ENCODE assay signal across 8 mouse cellular contexts in genomic region chr7:127966371-127966918, GRCm38 (mm10). TPM values are rescaled to one million over a fixed set of nuclear protein-coding genes. Genes with fewer than 3 reads are reported as not detected.
DNase-seq lines count a peak whose midpoint lies in the region; ATAC-seq lines count a peak whose summit lies in the region.

No protein-coding gene starts in this region.

- ATAC-seq in neural tube, embryonic 11.5 days (ENCODE audit: insufficient read depth, low FRiP score, low TSS enrichment), result no peak; the same call in none of the 2 replicates
- peak; percentile 3; the same call in 1 of the 2 replicates for ATAC-seq in heart, embryonic 11.5 days (replicated peaks; ENCODE audit: insufficient number of reproducible peaks, low FRiP score, low TSS enrichment)
- no peak for ATAC-seq in limb, embryonic 15.5 days (ENCODE audit: insufficient number of reproducible peaks, low FRiP score, low TSS enrichment, low read depth)
- no peak for ATAC-seq in stomach, embryonic 15.5 days (ENCODE audit: insufficient read depth, low FRiP score, low read depth)

- H3K4me1 ChIP-seq in neural tube, embryonic 11.5 days (ENCODE audit: control insufficient read depth, insufficient read depth, low read length), result peaks cover 9% of the 10 kb centered on the region; the same call in 1 of the 2 replicates
- no peaks in the 10 kb centered on the region for H3K4me1 ChIP-seq in heart, embryonic 11.5 days (ENCODE audit: control insufficient read depth, insufficient read depth, low read length)
- H3K4me1 ChIP-seq in limb, embryonic 15.5 days, result peaks cover 7% of the 10 kb centered on the region; the same call in 1 of the 2 replicates
- peaks cover 6% of the 10 kb centered on the region for H3K4me1 ChIP-seq in stomach, embryonic 15.5 days

- WGBS in neural tube, embryonic 11.5 days, result 13% methylated on average over 10 of the region's 10 CpGs
- 13% methylated on average over 10 of the region's 10 CpGs for WGBS in heart, embryonic 11.5 days (ENCODE audit: insufficient replicate concordance)
- WGBS in limb, embryonic 15.5 days, result 8% methylated on average over 10 of the region's 10 CpGs
- WGBS in stomach, embryonic 15.5 days, result 10% methylated on average over 10 of the region's 10 CpGs

- H3K27ac ChIP-seq in neural tube, embryonic 11.5 days (ENCODE audit: low read depth, low read length), result peak overlapping the region; percentile 89
- peak overlapping the region; percentile 97 for H3K27ac ChIP-seq in heart, embryonic 11.5 days (ENCODE audit: low read depth, low read length)
- peak overlapping the region; percentile 97 for H3K27ac ChIP-seq in limb, embryonic 15.5 days
- peak overlapping the region; percentile 90 for H3K27ac ChIP-seq in stomach, embryonic 15.5 days

- H3K9ac ChIP-seq in neural tube, embryonic 11.5 days (ENCODE audit: low read length), result peak overlapping the region; percentile 100
- peak overlapping the region; percentile 100 for H3K9ac ChIP-seq in heart, embryonic 11.5 days (ENCODE audit: low read depth, low read length)
- peak overlapping the region; percentile 86 for H3K9ac ChIP-seq in limb, embryonic 15.5 days
- H3K9ac ChIP-seq in stomach, embryonic 15.5 days, result peak overlapping the region; percentile 91; the same call in 1 of the 2 replicates

- no peaks in the 10 kb centered on the region for H3K27me3 ChIP-seq in neural tube, embryonic 11.5 days (ENCODE audit: control insufficient read depth, insufficient read depth, low read length)
- no peaks in the 10 kb centered on the region for H3K27me3 ChIP-seq in heart, embryonic 11.5 days (ENCODE audit: control insufficient read depth, insufficient read depth, low read length)
- no peaks in the 10 kb centered on the region for H3K27me3 ChIP-seq in limb, embryonic 15.5 days
- no peaks in the 10 kb centered on the region for H3K27me3 ChIP-seq in stomach, embryonic 15.5 days (replicated peaks)

- no peaks in the 10 kb centered on the region for H3K9me3 ChIP-seq in neural tube, embryonic 11.5 days (ENCODE audit: control insufficient read depth, low read length)
- H3K9me3 ChIP-seq in heart, embryonic 11.5 days (replicated peaks; ENCODE audit: control insufficient read depth, low read length), result no peaks in the 10 kb centered on the region
- H3K9me3 ChIP-seq in limb, embryonic 15.5 days, result no peaks in the 10 kb centered on the region
- no peaks in the 10 kb centered on the region for H3K9me3 ChIP-seq in stomach, embryonic 15.5 days

- H3K4me2 ChIP-seq in neural tube, embryonic 11.5 days (ENCODE audit: low read depth), result peak overlapping the region; percentile 74
- peak overlapping the region; percentile 84 for H3K4me2 ChIP-seq in heart, embryonic 11.5 days
- H3K4me2 ChIP-seq in limb, embryonic 15.5 days, result peak overlapping the region; percentile 60
- peak overlapping the region; percentile 64 for H3K4me2 ChIP-seq in stomach, embryonic 15.5 days

- peaks cover 4% of the 10 kb centered on the region for H3K36me3 ChIP-seq in neural tube, embryonic 11.5 days (ENCODE audit: control insufficient read depth, insufficient read depth, low read length)
- peaks cover 9% of the 10 kb centered on the region for H3K36me3 ChIP-seq in heart, embryonic 11.5 days (ENCODE audit: control insufficient read depth, insufficient read depth, low read length)
- H3K36me3 ChIP-seq in limb, embryonic 15.5 days, result peaks cover 14% of the 10 kb centered on the region
- peaks cover 11% of the 10 kb centered on the region for H3K36me3 ChIP-seq in stomach, embryonic 15.5 days

- peak; percentile 13 for DNase-seq in neural tube, embryonic 11.5 days (ENCODE audit: low spot score)
- no peak for DNase-seq in neural tube, embryonic 10.5 days (ENCODE audit: extremely low spot score, low spot score)
- peak; percentile 44 for DNase-seq in cerebellum, adult 9-10 months
- no peak for DNase-seq in ovary, postnatal 14 days (ENCODE audit: low spot score)
- DNase-seq in right cerebral cortex, postnatal 10 days (ENCODE audit: low spot score in 2 of 2), result no peak

- H3K4me3 ChIP-seq in neural tube, embryonic 11.5 days (ENCODE audit: low read depth, low read length), result peak overlapping the region; percentile 88
- peak overlapping the region; percentile 98 for H3K4me3 ChIP-seq in heart, embryonic 11.5 days (ENCODE audit: low read depth, low read length)
- peak overlapping the region; percentile 72 for H3K4me3 ChIP-seq in limb, embryonic 15.5 days
- peak overlapping the region; percentile 67 for H3K4me3 ChIP-seq in stomach, embryonic 15.5 days (replicated peaks)

RNA-seq across cellular contexts. Expression of gene Fus, which starts 0.8 kb away (rescaled TPM):
- polyA plus RNA-seq in neural tube, embryonic 11.5 days (2014; fragmentation: Nextera tagmentation; extraction: Ambion mirVana), result 48.1 and 51.6 TPM in 2 replicates
- 33.2 and 40.3 TPM in 2 replicates for polyA plus RNA-seq in heart, embryonic 11.5 days (2014; fragmentation: Nextera tagmentation; extraction: Ambion mirVana)
- 339 and 390 TPM in 2 replicates for polyA plus RNA-seq in limb, embryonic 15.5 days (2015; fragmentation: Nextera tagmentation; extraction: Ambion mirVana)
- 367 and 393 TPM in 2 replicates for polyA plus RNA-seq in stomach, embryonic 15.5 days (2015; fragmentation: Nextera tagmentation; extraction: Ambion mirVana)

RNA-seq across cellular contexts. Expression of gene Prss36, which starts 19.9 kb away (rescaled TPM):
- 11.6 and 11.7 TPM in 2 replicates for polyA plus RNA-seq in neural tube, embryonic 11.5 days (2014; fragmentation: Nextera tagmentation; extraction: Ambion mirVana)
- polyA plus RNA-seq in heart, embryonic 11.5 days (2014; fragmentation: Nextera tagmentation; extraction: Ambion mirVana), result 10.3 and 10.6 TPM in 2 replicates
- 11.6 and 12.9 TPM in 2 replicates for polyA plus RNA-seq in limb, embryonic 15.5 days (2015; fragmentation: Nextera tagmentation; extraction: Ambion mirVana)
- 10.8 and 10.9 TPM in 2 replicates for polyA plus RNA-seq in stomach, embryonic 15.5 days (2015; fragmentation: Nextera tagmentation; extraction: Ambion mirVana)

RNA-seq across cellular contexts. Expression of gene Pycard, which starts 27.2 kb away (rescaled TPM):
- 6.3 and 8.6 TPM in 2 replicates for polyA plus RNA-seq in neural tube, embryonic 11.5 days (2014; fragmentation: Nextera tagmentation; extraction: Ambion mirVana)
- polyA plus RNA-seq in heart, embryonic 11.5 days (2014; fragmentation: Nextera tagmentation; extraction: Ambion mirVana), result 35.6 and 37.8 TPM in 2 replicates
- polyA plus RNA-seq in limb, embryonic 15.5 days (2015; fragmentation: Nextera tagmentation; extraction: Ambion mirVana), result 150 and 154 TPM in 2 replicates
- 177 and 185 TPM in 2 replicates for polyA plus RNA-seq in stomach, embryonic 15.5 days (2015; fragmentation: Nextera tagmentation; extraction: Ambion mirVana)

RNA-seq across cellular contexts. Expression of gene Prss8, which starts 36.5 kb away (rescaled TPM):
- polyA plus RNA-seq in neural tube, embryonic 11.5 days (2014; fragmentation: Nextera tagmentation; extraction: Ambion mirVana), result 1.6 and 2.0 TPM in 2 replicates
- polyA plus RNA-seq in heart, embryonic 11.5 days (2014; fragmentation: Nextera tagmentation; extraction: Ambion mirVana), result 0.94 and 0.96 TPM in 2 replicates
- 11.5 and 14.2 TPM in 2 replicates for polyA plus RNA-seq in limb, embryonic 15.5 days (2015; fragmentation: Nextera tagmentation; extraction: Ambion mirVana)
- polyA plus RNA-seq in stomach, embryonic 15.5 days (2015; fragmentation: Nextera tagmentation; extraction: Ambion mirVana), result 61.2 and 70.2 TPM in 2 replicates

RNA-seq across cellular contexts. Expression of gene Trim72, which starts 37.3 kb away (rescaled TPM):
- not detected in 2 replicates for polyA plus RNA-seq in neural tube, embryonic 11.5 days (2014; fragmentation: Nextera tagmentation; extraction: Ambion mirVana)
- 0.30 and 0.69 TPM in 2 replicates for polyA plus RNA-seq in heart, embryonic 11.5 days (2014; fragmentation: Nextera tagmentation; extraction: Ambion mirVana)
- polyA plus RNA-seq in limb, embryonic 15.5 days (2015; fragmentation: Nextera tagmentation; extraction: Ambion mirVana), result 3.1 and 8.4 TPM in 2 replicates
- polyA plus RNA-seq in stomach, embryonic 15.5 days (2015; fragmentation: Nextera tagmentation; extraction: Ambion mirVana), result 0.09 and 0.41 TPM in 2 replicates

Comparison
In these comparisons a context has a peak if more than half of its experiments do, and no peak if none do; other contexts are left out.
1. DNase-seq: peak in neural tube, embryonic 11.5 days (single experiment) and cerebellum, adult 9-10 months (single experiment); none in neural tube, embryonic 10.5 days (single experiment), ovary, postnatal 14 days (single experiment) and right cerebral cortex, postnatal 10 days (0 of 2).
2. Peak in every context shown above with its lines, with median percentiles within 50 percentile points of each other: H3K27ac ChIP-seq, H3K4me2 ChIP-seq, H3K4me3 ChIP-seq and H3K9ac ChIP-seq.